Mouse (Mus musculus) left cerebral cortex, adult 2 months (tissue): ENCODE results near the gene Cphx2. TPM values are rescaled to one million over a fixed set of nuclear protein-coding genes. Genes with fewer than 3 reads are reported as not detected.

Experiments
- total RNA-seq, 2 experiments: library from RNA; stranded (reverse); gene quantifications; 2 replicates each; pipeline ENCODE4 v1.2.3; 2021

Cphx2 gene
- total RNA-seq, 2 experiments from 2014 or later, result not detected

Other genes with a start within 250 kb of the Cphx2 start
- gene Anxa11, start 239.4 kb upstream of the Cphx2 start, total RNA-seq, result 10 to 100 TPM; 40.4 to 50.7 TPM
- gene Plac9a, start 178.4 kb upstream of the Cphx2 start, total RNA-seq, result not detected
- 1 to 10 TPM; 5.8 to 6.6 TPM for gene Tmem254a, start 153.8 kb upstream of the Cphx2 start, total RNA-seq
- gene Cphx1, start 143.2 kb upstream of the Cphx2 start, total RNA-seq, result not detected
- under 1 TPM in 1 of 2 experiments, not detected in 1; 0.30 TPM for gene Duxbl1, start 102.9 kb upstream of the Cphx2 start, total RNA-seq
- 1 to 10 TPM; 2.8 to 6.5 TPM for gene Gm9780, start 38.8 kb upstream of the Cphx2 start, total RNA-seq
- 10 to 100 TPM; 25.2 to 29.9 TPM for gene Tmem254c, start 14.2 kb upstream of the Cphx2 start, total RNA-seq
- not detected for gene Cphx3, start 781 bp downstream of the Cphx2 start, total RNA-seq
- under 1 TPM; 0.59 to 0.72 TPM for gene Duxbl2, start 36.8 kb downstream of the Cphx2 start, total RNA-seq
- gene Plac9b, start 101.0 kb downstream of the Cphx2 start, total RNA-seq, result 1 to 10 TPM; 5.5 to 5.6 TPM
- gene Tmem254b, start 125.5 kb downstream of the Cphx2 start, total RNA-seq, result 10 to 100 TPM in 1 of 2 experiments, 1 to 10 TPM in 1; 8.4 to 14.1 TPM
- under 1 TPM; 0.35 to 0.97 TPM for gene Duxbl3, start 176.4 kb downstream of the Cphx2 start, total RNA-seq